Mouse (Mus musculus): ENCODE data around the gene Fkbp11. TPM values are rescaled to one million over a fixed set of nuclear protein-coding genes. Genes with fewer than 3 reads are reported as not detected.
A peak's percentile ranks its signal among the peaks of the same experiment; 100 is the strongest.

Gene Fkbp11
- total and polyA plus RNA-seq, 3 experiments = 118 to 160 TPM; not detected in 1

DNA sequence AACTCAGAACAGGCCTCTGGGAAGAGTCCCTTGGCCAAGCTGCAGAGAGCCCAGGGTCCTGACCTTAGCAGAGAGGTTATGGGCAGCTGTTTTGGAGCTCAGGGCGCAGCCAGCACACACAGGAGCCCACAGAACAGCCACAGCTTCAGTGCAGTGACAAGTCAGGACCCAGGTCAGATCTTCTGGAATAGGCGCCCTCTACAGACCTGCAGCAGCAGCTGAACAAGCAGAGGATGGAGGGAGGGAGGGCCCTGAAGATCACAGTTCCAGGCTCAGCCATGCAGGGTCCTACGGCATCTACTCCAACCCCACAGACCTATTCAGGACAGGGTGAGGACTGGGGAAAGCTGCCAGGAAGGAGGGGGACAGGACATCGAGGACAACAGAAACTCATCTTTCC is 10.8 kb upstream of the Fkbp11 start:
- peak; percentile 54 for DNase-seq (ENCODE audit: low read depth, low spot score)
- Histone ChIP-seq H3K27me3 (ENCODE audit: control insufficient read depth in 1 of 2, insufficient read depth in 2 of 2, low read length in 2 of 2) (no peaks in the 10 kb centered on the region), H3K9ac (ENCODE audit: control insufficient read depth, low read depth, low read length, poor library complexity, severe bottlenecking) (no peak overlapping the region), H3K79me2 (ENCODE audit: control insufficient read depth, insufficient read depth, low read length, poor library complexity) (no peaks in the 10 kb centered on the region), H3K27ac (ENCODE audit: control insufficient read depth, low read depth, low read length) (no peak overlapping the region), H3K4me3 (ENCODE audit: control insufficient read depth in 1 of 2, insufficient read depth in 1 of 2, low read depth in 2 of 2, low read length in 2 of 2) (no peak overlapping the region), H3K36me3 (ENCODE audit: control insufficient read depth in 1 of 2, insufficient read depth in 2 of 2, low read length in 2 of 2) (peaks cover 3 to 4% of the 10 kb centered on the region in 2 experiments), H3K9me3 (replicated peaks; ENCODE audit: insufficient read depth, low read length) (no peaks in the 10 kb centered on the region), H3K4me1 (ENCODE audit: control insufficient read depth in 1 of 2, insufficient read depth in 2 of 2, low read length in 2 of 2) (peaks cover 0 to 6% of the 10 kb centered on the region in 2 experiments; a peak in 3 of 4 replicates)
- TF ChIP-seq ZMIZ1 (IDR thresholded peaks at IDR 0.05; ENCODE audit: low read depth, low read length) = no peak
- TF ChIP-seq USF2 (IDR thresholded peaks at IDR 0.05; ENCODE audit: borderline replicate concordance in 1 of 2, insufficient read depth in 1 of 2, low read depth in 1 of 2, low read length in 2 of 2) = no peak
- no peak for TF ChIP-seq GABPA (IDR thresholded peaks at IDR 0.05; ENCODE audit: low read depth, low read length)
- peak; percentile 32 to 68 (median 56) for TF ChIP-seq CTCF (IDR thresholded peaks at IDR 0.05 in 2 of 3, conservative IDR thresholded peaks at IDR 0.05 in 1 of 3; ENCODE audit: control insufficient read depth in 1 of 3, insufficient read depth in 1 of 3, low read depth in 2 of 3, low read length in 3 of 3, poor library complexity in 1 of 3, severe bottlenecking in 1 of 3)
- no peak for TF ChIP-seq EP300 (IDR thresholded peaks at IDR 0.05; ENCODE audit: low read depth in 1 of 2, low read length in 2 of 2)
- TF ChIP-seq SMC3 (IDR thresholded peaks at IDR 0.05; ENCODE audit: low read depth, low read length) = peak; percentile 14; the same call in 1 of the 2 replicates

DNA sequence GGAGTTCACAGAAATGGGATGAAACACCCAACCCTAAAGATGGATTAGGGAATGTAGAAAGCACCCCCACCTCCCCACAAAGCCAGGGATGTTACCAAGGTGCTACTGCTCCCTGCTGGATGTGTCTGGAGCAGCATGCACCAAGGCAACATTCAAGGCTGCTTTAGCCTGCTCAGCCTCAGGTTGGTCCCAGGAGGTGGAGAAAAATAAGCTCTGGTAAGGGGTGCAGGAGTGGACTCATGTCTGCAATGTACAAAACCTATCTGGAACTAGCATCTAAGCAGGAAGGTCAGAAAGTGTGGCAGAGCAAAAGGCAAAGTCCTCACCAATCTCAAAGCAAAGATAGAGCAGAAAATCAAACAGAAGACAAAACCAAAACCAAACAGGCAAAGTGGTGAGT is 9.9 kb upstream of the Fkbp11 start:
- peaks cover 3 to 11% of the 10 kb centered on the region in 2 experiments for H3K36me3 ChIP-seq (ENCODE audit: control insufficient read depth in 1 of 2, insufficient read depth in 2 of 2, low read length in 2 of 2)
- peak; percentile 56 for DNase-seq (ENCODE audit: low read depth, low spot score)
- no peaks in the 10 kb centered on the region for H3K79me2 ChIP-seq (ENCODE audit: control insufficient read depth, insufficient read depth, low read length, poor library complexity)
- no peaks in the 10 kb centered on the region for H3K9me3 ChIP-seq (replicated peaks; ENCODE audit: insufficient read depth, low read length)
- H3K4me1 ChIP-seq (ENCODE audit: control insufficient read depth in 1 of 2, insufficient read depth in 2 of 2, low read length in 2 of 2) = peaks cover 4 to 15% of the 10 kb centered on the region in 2 experiments
- H3K4me3 ChIP-seq (ENCODE audit: control insufficient read depth in 1 of 2, insufficient read depth in 1 of 2, low read depth in 2 of 2, low read length in 2 of 2) = no peak overlapping the region
- TF ChIP-seq BHLHE40 (IDR thresholded peaks at IDR 0.05; ENCODE audit: borderline replicate concordance, low read depth, low read length) (no peak), POLR2AphosphoS2 (IDR thresholded peaks at IDR 0.05; ENCODE audit: low read length) (no peak), TAL1 (IDR thresholded peaks at IDR 0.05; ENCODE audit: low read length) (no peak), E2F4 (IDR thresholded peaks at IDR 0.05; ENCODE audit: borderline replicate concordance, low read depth, low read length) (no peak), ZNF384 (IDR thresholded peaks at IDR 0.05; ENCODE audit: low read depth, low read length) (no peak), KAT2A (conservative IDR thresholded peaks at IDR 0.05; ENCODE audit: low read depth, low read length) (no peak), HCFC1 (IDR thresholded peaks at IDR 0.05; ENCODE audit: low read depth, low read length) (no peak), MYB (IDR thresholded peaks at IDR 0.05; ENCODE audit: low read depth, low read length) (no peak), TBP (IDR thresholded peaks at IDR 0.05; ENCODE audit: low read depth, low read length) (no peak), GATA1 (IDR thresholded peaks at IDR 0.05; ENCODE audit: low read depth, low read length) (no peak), ZC3H11A (IDR thresholded peaks at IDR 0.05; ENCODE audit: low read depth, low read length) (no peak), CTCF (IDR thresholded peaks at IDR 0.05 in 2 of 3, conservative IDR thresholded peaks at IDR 0.05 in 1 of 3; ENCODE audit: control insufficient read depth in 1 of 3, insufficient read depth in 1 of 3, low read depth in 2 of 3, low read length in 3 of 3, poor library complexity in 1 of 3, severe bottlenecking in 1 of 3) (peak; percentile 52 to 59 (median 56)), MXI1 (IDR thresholded peaks at IDR 0.05; ENCODE audit: low read depth, low read length) (no peak), ETS1 (IDR thresholded peaks at IDR 0.05; ENCODE audit: low read depth, low read length) (no peak), POLR2A (IDR thresholded peaks at IDR 0.05; ENCODE audit: control insufficient read depth in 1 of 2, insufficient read depth in 1 of 2, low read depth in 1 of 2, low read length in 2 of 2, poor library complexity in 1 of 2) (no peak), SMC3 (IDR thresholded peaks at IDR 0.05; ENCODE audit: low read depth, low read length) (peak; percentile 34; the same call in 1 of the 2 replicates), NELFE (IDR thresholded peaks at IDR 0.05; ENCODE audit: low read depth, low read length) (no peak), RAD21 (IDR thresholded peaks at IDR 0.05; ENCODE audit: low read depth, low read length) (peak; percentile 21), RCOR1 (IDR thresholded peaks at IDR 0.05; ENCODE audit: low read depth, low read length) (no peak)
- H3K27ac ChIP-seq (ENCODE audit: control insufficient read depth, low read depth, low read length) = no peak overlapping the region
- no peaks in the 10 kb centered on the region for H3K27me3 ChIP-seq (ENCODE audit: control insufficient read depth in 1 of 2, insufficient read depth in 2 of 2, low read length in 2 of 2)
- H3K9ac ChIP-seq (ENCODE audit: control insufficient read depth, low read depth, low read length, poor library complexity, severe bottlenecking) = no peak overlapping the region

Data from MEL (cell line).